Mouse (Mus musculus): ENCODE measurements around the gene Lgals4.

Gene Lgals4

GRCm38 (mm10) chr7:28833723-28834347 lies at the start of gene Lgals4:
Gene Lgals4 (plus strand): TSS chr7:28833854.
- no peak for DNase-seq

GRCm38 (mm10) chr7:28785161-28785560 lies 48.5 kb upstream of the Lgals4 start:
- DNase-seq = peak; percentile 64

GRCm38 (mm10) chr7:28787884-28788283 lies 45.8 kb upstream of the Lgals4 start:
- DNase-seq = no peak

GRCm38 (mm10) chr7:28788307-28789195 lies 45.1 kb upstream of the Lgals4 start, which contains the start of gene Rinl:
Gene Rinl (plus strand): TSS chr7:28788969.
- DNase-seq = peak; percentile 79

DNA sequence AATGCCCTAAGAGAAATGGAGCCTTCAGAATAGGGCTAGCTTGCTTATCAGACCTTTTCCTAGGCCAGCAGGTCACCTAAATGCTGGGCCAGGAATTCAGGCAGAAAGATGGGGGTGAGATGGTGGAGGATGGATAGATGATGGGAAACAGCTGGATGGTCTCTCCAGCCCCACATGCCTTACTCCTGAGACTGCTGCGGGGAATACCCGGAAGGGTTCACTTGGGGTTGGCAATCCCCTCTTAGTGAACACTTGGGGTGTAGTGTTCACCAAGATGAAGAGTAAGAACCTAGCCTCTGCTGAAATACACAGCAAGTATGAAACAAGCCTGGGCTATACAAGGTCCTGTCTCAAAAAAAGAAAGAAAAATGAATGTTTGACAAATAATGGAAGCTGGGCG lies 44.4 kb upstream of the Lgals4 start:
- DNase-seq = no peak

DNA sequence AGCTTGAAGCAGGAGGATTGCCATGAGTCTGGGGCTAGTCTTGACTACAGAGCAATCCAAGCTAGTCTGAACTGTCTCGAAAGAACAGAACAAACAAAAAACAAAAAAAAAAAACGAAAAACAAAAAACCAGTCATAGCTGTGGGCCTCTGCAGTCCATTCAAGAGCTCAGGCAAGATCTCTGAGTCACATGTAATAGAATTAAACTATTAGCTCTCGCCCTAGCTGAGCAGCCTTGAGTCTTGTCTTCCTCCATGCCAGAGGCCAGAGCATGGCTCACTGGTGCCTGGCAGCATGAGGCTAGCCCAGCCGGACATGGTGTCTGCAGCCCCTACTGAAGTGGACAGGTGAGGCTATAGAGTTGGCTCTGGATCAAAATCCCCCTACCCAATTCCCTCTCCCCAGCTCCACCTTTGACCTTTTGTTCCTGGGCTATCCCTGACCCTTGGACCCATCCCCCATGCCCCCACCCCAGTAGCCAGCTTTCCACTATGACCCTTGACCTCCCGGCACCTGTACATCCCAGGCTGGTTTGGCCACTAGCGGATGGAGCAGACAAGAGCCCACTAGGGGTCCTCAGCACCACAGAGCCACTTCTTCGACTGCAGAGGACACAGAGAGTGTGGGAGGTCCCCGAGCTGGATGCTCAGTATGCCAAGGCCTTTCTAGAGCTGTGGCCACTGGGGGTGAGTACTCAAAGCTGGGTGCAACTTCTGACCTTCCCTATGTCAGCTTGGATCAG lies 43.4 kb upstream of the Lgals4 start:
- DNase-seq = no peak

DNA sequence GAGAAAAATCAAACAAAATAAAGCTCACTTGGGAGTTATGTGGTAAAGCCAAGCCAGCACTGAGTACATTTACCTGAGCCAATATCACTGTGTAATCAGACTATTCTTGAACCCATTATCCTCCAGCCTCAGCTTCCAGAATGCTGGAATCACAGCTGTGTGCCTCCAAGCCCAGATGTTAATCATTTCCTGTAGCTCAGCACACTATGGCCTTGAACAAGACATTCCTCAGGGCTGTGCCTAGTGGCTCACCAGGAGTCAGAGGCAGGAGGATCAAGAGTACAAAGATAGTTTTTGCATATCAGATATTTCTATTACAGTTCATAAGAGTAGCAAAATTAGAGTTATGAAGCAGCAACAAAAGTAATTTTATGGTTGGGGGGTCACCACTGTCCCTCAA lies 41.9 kb upstream of the Lgals4 start:
- no peak for DNase-seq

DNA sequence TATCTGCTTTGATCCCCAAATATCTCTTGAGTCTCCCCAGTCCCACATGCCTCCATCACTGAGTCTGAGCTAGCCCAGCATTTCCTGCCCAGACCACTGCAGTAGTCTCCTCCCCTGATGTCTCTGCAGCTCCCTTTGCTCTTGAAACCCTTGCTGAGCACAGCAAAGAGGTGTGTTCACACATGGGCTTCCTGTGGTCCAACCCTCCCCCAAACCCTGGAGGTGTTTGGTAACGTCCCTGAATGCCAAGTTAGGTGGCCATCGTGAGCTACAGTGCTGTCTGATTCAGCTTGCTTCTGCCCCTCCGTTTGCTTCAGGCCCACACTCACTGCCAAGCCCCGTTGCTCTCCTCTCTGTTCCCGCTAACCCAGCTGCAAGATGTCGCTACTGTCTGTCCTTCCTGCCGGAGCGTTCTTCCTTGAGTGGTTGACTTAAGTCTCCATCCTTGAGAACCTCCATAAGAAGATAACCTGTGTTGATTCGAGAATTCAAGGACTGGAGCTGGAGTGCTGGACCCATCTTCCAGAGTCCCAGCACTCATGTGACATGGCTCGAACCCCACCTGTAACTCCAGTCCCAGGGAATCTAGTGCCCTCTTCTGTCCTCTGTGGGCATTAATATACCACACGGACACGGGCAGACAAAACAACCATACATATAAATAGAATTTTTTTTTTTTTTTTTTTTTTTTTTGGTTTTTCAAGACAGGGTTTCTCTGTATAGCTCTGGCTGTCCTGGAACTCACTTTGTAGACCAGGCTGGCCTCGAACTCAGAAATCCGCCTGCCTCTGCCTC lies 41.1 kb upstream of the Lgals4 start:
- DNase-seq = peak; percentile 45

DNA sequence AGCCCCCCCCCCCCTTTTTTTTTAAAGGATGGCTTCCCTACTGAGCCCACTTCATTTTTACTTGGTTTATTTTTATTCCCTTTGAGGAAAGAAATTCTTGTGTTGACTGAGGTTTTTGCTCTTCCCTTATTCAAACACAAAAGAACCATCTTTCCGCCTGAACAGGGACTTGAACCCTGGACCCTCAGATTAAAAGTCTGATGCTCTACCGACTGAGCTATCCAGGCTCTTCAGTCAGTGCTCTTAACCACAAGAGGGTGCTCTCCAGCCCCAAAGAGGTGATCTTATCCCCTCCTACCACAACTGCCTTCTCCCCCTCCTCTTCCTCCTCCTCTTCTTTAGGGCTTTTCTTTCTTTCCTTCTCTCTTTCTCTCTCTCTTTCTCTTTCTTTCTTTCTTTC lies 39.8 kb upstream of the Lgals4 start:
- DNase-seq = peak; percentile 64

- DNase-seq = no peak
These were observed 39.2 kb upstream of the Lgals4 start for GRCm38 (mm10) chr7:28794496-28794895.

GRCm38 (mm10) chr7:28795832-28796231 lies 37.8 kb upstream of the Lgals4 start:
- DNase-seq = peak; percentile 44

GRCm38 (mm10) chr7:28796562-28796975 lies 37.1 kb upstream of the Lgals4 start:
- peak; percentile 90 for DNase-seq

DNA sequence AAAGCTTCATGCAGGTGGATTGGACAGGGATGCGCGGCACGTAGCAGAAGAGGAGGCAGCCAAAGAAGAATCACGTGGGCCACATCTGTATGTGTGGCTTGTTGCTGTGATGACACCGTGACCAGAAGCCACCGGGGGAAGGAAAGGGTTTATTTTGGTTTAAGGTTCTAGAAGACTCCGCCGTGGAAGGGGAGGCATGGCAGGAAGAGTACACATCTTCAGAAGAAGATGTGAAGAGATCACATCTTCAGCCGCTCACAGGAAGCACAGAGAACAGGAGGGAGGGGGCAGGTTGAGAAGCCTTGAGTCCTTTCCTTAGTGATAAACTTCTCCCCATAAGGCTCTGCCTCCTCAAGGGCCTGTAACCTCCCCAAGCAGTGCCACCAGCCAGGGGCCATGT lies 33.7 kb upstream of the Lgals4 start:
- peak; percentile 37 for DNase-seq

GRCm38 (mm10) chr7:28801451-28801850 lies 32.2 kb upstream of the Lgals4 start:
- no peak for DNase-seq

GRCm38 (mm10) chr7:28801901-28802670 lies 31.6 kb upstream of the Lgals4 start:
- no peak for DNase-seq

DNA sequence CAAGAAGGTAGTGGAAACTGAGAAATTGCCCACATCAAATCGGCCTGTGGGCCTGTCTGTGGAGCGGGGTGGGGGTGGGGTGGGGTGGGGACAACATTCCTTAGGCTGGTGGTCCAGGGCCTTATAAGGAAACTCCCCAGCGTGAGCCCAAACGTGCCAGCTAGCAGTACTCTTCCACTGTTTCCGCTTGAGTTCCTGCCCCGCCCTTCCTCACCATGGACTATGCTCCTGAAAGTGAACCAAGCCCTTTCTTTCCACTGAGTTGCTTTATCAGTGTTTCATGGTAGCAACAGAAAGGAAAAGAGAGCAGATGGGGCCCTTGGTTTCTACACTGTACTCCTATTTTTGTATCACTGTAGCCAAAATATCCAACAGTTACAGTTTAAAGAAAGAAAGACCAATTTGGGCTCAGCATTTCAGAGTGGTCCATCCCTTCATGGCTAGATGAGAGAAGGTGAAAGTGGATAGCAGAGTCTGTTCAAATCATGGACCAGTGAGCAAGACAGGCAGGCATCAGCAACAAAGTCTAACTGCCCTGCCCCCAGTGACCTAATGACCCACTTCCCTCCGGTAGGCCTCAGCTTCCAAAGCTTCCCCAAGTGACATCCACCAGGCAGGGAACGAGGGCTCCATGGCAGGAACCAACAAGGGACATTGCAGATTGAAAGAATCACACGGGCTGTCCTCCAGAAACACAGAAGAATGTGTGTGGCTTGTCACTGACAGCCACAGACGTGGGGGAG lies 30.6 kb upstream of the Lgals4 start:
- DNase-seq = peak; percentile 19

DNA sequence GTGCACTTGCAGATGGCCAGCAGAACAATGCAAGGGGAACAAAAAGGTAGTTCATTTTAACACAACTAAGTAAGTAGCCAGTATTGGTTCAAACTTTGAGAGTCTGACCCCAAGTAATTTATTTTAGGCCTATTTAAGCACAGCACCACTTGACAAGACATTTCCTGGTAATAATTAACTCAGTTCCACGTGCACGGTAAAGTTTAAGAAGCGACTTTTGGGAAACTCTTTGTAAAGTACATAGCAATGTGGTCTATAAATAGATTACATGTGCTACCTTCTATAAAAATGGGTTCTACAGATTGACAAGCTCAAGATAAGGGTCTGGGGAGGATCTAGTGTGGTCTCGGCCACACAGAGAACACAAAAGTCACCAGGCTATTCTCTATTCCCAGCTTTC lies 29.9 kb upstream of the Lgals4 start:
- no peak for DNase-seq

- peak; percentile 70 for DNase-seq
These were observed 26.8 kb upstream of the Lgals4 start for GRCm38 (mm10) chr7:28806869-28807268.

- no peak for DNase-seq
These were observed 25.9 kb upstream of the Lgals4 start for GRCm38 (mm10) chr7:28807641-28808220.

- DNase-seq = peak; percentile 64
These were observed 25.3 kb upstream of the Lgals4 start, which contains the start of gene Hnrnpl for GRCm38 (mm10) chr7:28808221-28808941. Gene Hnrnpl (plus strand): TSS chr7:28808541.
